Mouse (Mus musculus) left cerebral cortex, postnatal 25 days (tissue): ENCODE measurements at regions not wholly inside any gene's neighbourhood (a gene's known extent, or its start where the extent isn't known, plus 50 kb on each side); places are given as distances from the start of the nearest gene placed in this dataset.

Source experiments
- DNase-seq, 2 experiments: peaks; one replicate each; pipeline ENCODE4 v3.0.0; 2022; ENCODE audit warnings: low spot score in 2 of 2, mixed read lengths in 1 of 2
- intact Hi-C: fragments of 180-260 bp; cut with DNase I; formaldehyde crosslinking; loops from one replicate; pipeline ENCODE4 v1.15.1; 2025

GRCm38 (mm10) chr3:52862026-52862425, 155.0 kb downstream of the Cog6 start:
- no peak for DNase-seq
- intact Hi-C loops = no loop called here

GRCm38 (mm10) chr3:52861538-52861937, 155.5 kb downstream of the Cog6 start:
- no peak for DNase-seq
- intact Hi-C loops = no loop called here

DNA sequence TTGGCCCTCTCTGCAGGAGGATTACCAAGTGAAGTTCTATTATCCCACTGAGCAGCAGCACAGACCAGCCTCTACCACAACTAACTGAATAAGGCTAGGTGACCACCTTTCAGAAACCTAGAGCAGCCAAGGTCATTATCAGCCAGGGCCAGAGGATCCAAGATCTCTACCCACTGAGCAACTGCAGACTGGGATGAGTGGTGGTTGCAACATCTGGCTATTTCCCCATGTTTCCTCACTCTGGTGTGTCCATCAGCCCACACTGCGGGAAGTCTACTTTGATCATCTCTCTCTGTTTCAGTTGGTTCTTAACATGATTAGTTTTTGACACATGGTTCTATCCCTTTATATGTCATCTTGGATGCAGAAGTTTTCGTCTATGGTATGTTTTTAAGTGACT, 157.2 kb downstream of the Cog6 start:
- intact Hi-C loops = no loop called here

GRCm38 (mm10) chr3:52859266-52859825, 157.7 kb downstream of the Cog6 start:
- intact Hi-C loops = no loop called here
- DNase-seq = no peak

More for the DNA sequence above, 157.2 kb downstream of the Cog6 start:
- no peak for DNase-seq

DNA sequence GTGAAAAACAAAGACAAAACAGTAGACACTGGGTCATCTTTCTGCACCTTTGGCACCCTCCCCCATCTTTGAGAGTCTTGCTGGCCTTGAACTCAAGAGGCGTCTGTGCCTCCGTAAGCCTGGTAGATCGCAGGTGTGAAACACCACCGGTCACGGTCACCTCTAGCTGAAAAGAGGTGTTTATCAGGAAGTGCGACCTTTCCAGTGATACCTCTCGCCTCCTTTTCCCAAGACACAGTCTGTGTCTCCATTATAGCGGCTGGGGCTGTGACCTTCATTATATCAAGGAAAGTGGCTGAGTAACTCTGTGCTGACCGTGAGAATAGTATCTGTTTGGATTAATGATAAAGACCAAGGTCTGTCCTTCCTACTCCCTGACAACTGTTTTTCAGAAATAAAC, 158.8 kb downstream of the Cog6 start:
- intact Hi-C loops = no loop called here
- no peak for DNase-seq

DNA sequence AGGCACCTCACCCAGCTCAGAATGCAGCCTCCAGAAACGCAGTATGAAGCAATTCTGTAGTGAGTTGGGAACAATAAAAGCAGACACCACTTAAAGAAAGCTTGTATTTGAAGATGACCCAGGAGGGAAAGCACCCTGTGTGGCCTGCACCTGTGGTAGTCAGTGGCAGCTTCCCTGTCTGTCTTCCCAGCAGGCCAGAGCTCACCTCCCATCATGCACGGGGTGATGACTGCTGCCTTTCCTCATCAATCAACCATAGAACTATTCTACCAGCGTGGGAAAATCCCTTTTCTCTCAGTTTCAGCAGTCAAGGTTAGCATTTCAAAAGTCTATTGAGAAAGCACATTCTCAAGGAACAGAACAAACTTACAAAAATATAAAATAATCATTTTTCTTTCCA, 160.0 kb downstream of the Cog6 start:
- intact Hi-C loops = no loop called here
- no peak for DNase-seq

GRCm38 (mm10) chr3:52854560-52854959, 162.5 kb downstream of the Cog6 start:
- DNase-seq = no peak

GRCm38 (mm10) chr3:52853126-52853525, 163.9 kb downstream of the Cog6 start:
- no peak for DNase-seq
- intact Hi-C loops = no loop called here

More at GRCm38 (mm10) chr3:52854560-52854959, 162.5 kb downstream of the Cog6 start:
- intact Hi-C loops = no loop called here

DNA sequence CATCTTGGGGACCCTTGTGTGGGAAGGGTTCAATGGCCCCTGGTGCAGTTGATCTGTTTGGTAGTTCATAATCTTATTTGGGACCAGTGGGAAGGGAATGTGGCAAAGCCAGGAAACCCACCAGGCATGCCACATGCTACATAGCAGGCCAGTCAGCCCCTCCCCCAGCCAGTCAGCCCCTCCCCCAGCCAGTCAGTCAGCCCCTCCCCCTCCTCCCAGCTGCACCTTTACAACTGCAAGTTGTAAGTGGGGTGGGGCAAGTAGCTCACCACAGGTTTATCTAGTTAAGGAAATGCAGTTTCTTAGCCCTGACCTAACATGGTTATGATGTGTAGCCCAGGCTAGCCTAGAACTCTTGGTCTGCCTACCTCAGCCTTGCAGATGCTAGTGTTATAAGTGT, 171.9 kb downstream of the Cog6 start:
- no peak for DNase-seq
- intact Hi-C loops = no loop called here

- DNase-seq = peak; percentile 70
- intact Hi-C loops = loop anchor here (1.0 kb wide), 1 partner anchor 582 kb away; no protein-coding TSS in a partner anchor
These were observed 173.0 kb downstream of the Cog6 start for GRCm38 (mm10) chr3:52843998-52844397.

DNA sequence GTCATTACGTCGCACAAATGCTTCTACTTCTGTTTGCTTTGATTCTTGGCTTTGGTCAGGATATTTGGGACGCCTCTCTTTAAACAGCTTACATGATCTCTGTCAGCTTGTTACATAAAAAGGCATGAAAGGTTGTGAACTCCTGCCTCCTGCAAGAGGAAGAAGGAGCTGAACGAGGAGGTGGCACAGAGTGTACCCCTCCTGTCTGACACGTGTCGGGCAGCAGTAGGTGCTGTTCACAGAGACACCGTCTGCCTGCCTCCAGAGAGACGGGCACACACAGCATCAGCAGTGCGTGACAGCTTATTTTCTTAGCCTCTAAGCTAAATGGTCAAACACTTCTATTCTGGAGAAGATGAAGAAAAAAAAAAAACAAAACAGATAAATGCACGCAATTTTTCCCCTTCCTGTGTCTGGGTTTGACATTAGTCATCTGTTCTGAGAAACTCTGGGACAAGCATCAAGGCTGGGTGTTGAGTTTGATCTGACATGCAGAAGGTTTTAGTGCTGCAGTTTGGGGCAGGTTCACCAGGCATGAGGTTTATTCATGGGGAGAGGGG, 174.1 kb downstream of the Cog6 start:
- no peak for DNase-seq
- intact Hi-C loops = no loop called here

GRCm38 (mm10) chr3:52840160-52840953, 176.7 kb downstream of the Cog6 start:
- intact Hi-C loops = no loop called here
- DNase-seq = no peak

- intact Hi-C loops = no loop called here
- no peak for DNase-seq
These were observed 179.0 kb downstream of the Cog6 start for GRCm38 (mm10) chr3:52838020-52838419.

DNA sequence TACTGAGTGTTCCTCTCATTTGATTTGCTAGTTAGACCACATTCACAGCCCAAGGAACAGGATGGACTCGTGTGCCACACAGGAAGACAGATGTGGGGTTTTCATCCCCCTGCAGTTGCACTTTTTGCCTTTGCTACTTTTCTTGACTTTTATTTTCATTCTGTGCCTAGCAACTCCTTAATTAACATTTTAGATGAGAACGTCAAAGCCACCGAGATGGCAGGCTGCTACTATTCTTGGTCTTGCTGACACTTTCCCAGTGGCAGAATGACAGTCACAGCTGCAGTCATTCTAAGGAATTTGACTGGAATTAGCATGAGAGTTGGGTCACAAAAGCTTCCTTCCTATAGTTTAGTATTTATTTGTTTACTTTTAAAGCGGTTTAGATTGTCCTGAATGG, 179.5 kb downstream of the Cog6 start:
- intact Hi-C loops = no loop called here
- DNase-seq = peak; percentile 5 to 31

GRCm38 (mm10) chr3:52836780-52837179, 180.3 kb downstream of the Cog6 start:
- DNase-seq = no peak
- intact Hi-C loops = no loop called here

- no peak for DNase-seq
- intact Hi-C loops = no loop called here
These were observed 184.6 kb downstream of the Cog6 start for GRCm38 (mm10) chr3:52832421-52832820.

- DNase-seq = no peak
- intact Hi-C loops = no loop called here
These were observed 185.1 kb downstream of the Cog6 start for GRCm38 (mm10) chr3:52831986-52832385.

DNA sequence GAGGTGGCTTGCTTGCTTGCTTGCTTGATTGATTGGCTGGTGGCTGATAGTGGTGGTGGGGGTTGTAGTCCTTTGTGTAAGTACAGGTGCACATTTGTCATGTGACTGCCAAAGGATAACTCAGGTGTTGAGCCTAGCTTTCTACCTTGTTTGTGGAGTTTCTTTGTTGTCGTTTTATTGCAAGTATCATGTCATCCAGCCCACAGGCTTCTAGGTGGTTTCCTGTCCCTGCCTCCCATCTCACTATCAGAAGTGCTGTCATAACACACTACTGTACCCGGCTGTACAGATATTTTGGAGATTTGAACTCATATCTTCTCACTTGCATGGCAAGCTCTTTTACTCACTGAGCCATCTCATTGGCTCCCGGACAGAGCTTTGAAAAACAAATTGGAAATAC, 186.9 kb downstream of the Cog6 start:
- intact Hi-C loops = no loop called here
- DNase-seq = no peak

DNA sequence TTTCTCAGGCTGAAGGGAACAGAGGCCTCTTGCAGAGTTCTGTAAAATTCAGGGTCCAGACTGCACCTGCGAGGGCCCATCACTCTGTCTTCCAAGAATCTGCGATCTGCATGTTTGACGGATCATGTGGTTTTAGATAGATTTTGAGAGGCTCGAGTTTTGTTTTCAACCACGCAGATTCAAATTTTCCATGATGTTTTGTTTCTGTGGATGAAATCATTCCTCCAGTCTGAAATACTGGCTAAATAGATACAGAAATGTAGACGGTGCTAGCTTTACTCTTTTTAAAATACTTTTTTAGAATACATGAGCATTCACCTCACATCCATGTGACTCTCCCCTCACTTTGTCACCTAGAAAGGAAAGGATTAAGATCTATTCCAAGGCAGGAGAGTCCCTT, 188.0 kb downstream of the Cog6 start:
- no peak for DNase-seq
- intact Hi-C loops = no loop called here

DNA sequence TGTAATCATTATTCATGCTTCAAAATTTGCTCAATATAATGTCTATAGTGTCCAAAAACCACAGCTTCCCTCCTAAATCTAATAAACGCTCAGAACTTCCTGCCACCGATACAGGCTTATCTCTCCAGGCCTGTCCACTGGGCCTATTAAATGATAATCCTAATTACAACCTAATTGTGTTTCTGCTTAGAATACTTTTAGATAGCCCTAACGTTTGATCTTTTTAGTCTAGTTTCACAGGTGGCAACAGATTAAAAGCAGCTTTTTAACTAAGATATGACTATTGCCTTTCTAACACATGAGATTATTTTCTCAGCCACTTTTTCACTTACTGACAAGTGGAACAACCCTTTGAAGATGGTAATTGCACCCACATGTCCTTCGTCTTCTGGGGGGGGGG, 188.6 kb downstream of the Cog6 start:
- intact Hi-C loops = no loop called here
- no peak for DNase-seq

GRCm38 (mm10) chr3:52822848-52823247, 194.2 kb downstream of the Cog6 start:
- intact Hi-C loops = no loop called here
- DNase-seq = no peak
